Mouse (Mus musculus) gastrocnemius, postnatal 10 days (tissue): ENCODE measurements around the gene Prr12. TPM values are rescaled to one million over a fixed set of nuclear protein-coding genes. Genes with fewer than 3 reads are reported as not detected.

Experiments
- DNase-seq: peaks from one replicate; pipeline ENCODE4 v3.0.0; 2021; ENCODE audit warnings: mixed read lengths
- total RNA-seq, 2 experiments: library from RNA; stranded (reverse); gene quantifications; 2 replicates each; pipeline ENCODE4 v1.2.3; 2021

Gene Prr12
- total RNA-seq, 2 experiments from 2014 or later = 36.0 to 43.1 TPM

DNA sequence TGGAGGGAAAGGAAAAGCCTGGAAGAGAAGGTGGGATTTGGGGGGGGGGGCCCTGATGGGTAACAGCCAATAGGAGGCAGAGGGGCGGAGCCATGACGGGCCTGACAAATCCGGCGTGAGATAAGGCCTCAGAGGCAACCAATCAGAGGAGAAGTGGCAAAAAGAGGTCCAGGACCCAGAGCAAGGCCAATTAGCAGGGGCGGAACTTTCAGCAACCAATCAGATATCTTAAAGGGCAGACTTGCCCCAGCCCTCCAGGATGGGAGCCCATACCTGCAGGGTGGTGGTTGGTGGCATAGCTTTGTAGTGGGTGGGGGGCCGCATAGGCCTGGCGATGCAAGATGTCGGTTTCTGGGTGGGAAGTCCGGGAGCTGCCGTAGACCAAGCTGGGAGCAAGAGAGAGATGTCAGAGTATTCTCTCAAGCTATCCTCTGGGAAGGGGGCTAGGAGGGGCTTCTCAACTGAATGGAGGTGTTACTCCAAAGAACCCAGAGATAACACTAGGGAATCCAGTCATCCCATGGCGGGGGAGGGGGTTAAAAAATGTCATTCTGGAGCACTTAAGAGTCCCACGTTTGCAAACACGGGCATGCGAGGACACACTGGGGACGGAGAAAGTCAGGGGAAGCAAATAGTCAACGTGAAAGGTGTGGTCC, 1.6 kb downstream of the Prr12 start:
- peak; percentile 72 for DNase-seq

DNA sequence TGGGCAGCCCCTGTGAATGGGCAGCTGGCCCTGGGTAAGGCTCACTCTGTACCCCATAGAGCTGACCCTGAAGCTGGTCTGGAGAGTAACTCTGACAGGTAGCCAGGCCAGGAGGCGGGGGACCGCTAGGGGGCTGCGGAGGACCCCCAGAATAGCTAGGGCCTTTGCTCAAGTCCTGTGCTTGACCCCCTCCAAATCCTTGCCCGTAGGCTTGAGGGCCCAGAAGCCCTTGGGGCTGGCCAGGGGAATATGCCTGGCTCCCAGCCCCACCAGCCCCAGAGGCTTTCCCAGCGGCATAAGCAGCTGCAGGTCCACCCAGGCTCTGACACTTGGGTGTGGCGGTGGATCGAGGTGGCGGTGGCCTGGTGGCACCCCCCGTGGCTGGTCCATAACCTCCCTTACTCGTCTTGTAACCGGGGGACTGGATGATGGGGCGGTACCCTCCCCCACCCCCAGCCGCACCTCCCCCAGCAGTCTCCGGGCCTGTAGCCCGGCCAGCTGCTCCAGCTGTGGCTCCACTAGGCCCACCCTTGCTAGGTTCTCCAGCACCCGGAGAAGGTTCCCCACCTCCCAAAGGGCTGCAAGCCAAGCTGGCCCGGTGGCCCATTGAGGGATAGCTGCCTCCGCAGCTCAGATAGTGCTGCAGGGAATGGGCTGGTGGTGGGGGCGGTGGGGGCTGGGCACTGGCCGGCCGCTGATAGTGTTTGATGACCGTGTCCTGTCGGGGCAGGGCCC, 3.6 kb downstream of the Prr12 start:
- DNase-seq = peak; percentile 68

DNA sequence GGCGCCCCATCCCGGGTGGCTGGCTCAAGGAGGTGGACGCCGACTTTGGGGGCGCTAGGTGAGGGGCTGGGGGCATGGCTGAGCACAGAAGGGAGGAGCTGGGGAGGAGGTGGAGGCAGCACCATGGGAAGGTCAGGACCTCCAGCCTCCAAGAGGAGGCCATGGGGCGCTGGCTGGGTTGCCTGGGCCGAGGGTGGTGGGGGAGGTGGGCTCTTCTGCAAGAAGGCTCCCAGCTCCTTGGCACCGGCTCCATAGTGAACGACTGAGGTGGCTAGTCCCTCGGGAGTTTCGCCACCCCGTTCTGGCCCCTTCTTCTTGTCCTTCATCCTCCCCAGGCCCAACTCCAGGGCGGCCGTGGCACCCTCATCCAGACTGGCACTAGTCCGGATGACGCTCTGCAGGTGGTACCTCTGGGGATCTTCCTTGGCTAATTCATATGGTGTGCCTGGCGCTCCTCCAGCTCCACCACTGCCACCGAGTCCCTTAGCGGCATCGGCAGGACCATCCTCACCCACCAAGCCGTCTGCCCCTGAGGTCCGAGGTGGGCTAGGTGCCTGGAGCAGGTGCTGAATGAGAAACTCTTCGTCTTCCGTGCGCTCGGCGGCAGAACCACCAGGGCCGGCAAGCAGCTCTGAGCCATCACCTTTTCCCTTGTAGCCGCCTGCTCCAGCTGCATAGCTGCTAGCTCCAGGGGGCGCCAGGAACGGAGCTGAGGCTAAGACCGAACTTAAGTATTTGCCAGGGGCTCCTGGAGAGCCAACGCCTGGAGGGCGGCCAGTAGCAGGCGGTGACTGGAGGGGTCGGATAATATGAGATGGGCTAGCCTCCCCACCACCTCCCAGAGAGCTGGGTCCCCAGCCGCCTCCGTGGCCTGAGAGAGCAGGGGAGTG, 4.4 kb downstream of the Prr12 start:
- peak; percentile 41 for DNase-seq

GRCm38 (mm10) chr7:45047491-45047890, 5.2 kb downstream of the Prr12 start:
- no peak for DNase-seq

- no peak for DNase-seq
Observed at GRCm38 (mm10) chr7:45046853-45047350, 5.8 kb downstream of the Prr12 start.

DNA sequence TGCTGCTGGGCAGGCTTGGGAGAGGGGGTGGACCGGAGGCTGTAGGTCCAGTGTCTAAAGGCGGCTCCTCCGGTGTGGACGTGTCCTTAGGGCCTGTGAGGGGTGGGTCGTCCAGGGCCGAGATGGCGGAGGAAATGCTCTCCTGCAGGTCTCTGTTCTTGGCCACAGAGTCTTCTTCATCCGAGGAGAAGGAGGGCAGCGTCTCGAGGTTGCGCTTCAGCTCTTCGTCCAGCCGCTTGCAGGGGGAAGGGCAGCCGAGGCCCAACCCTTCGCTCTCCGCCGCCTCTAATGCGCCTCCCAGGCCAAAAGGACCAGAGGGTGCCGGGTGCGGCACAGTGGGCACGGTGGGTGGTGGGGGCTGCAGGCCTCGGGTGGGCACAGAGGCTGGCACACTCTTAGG, 6.9 kb downstream of the Prr12 start:
- DNase-seq = no peak

GRCm38 (mm10) chr7:45043307-45043706, 9.4 kb downstream of the Prr12 start:
- no peak for DNase-seq

DNA sequence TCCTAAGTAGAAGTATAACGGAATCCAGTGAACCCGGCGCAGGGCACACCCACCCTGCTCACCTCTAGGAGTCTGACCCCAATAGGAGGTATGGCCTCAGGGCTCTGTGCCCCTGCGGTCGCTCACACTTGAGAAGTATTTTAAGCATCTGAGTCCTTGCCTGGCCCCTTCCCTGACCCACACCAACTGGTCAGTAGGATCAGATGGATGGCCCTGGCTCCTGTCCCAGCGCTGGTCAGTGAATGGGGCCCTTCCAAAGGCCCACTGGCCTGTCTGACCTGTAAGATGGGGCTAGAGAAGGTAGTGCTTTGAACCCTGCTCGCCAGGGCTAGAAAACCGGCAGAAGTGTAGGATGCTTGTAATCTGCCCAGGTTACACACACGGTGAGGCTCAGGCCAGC, 11.8 kb downstream of the Prr12 start:
- peak; percentile 72 for DNase-seq

DNA sequence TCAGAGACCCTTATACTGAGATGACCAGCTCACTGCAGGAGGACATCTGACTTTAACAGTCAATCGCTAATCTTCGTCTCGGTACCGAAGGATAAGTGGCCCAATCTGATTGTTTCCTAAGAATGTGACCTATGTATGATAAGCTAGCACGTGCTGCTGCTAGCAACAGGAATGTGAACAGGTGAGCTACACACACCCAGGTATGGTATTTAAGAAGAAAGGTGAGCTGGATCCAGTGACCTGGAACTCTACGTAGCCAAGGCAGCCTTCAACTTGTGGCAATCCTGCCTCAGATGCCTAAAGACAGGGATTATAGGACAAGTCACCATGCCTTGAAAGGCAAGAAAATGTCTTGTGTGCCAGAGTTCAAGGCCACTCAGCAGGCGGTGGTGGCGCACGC, 14.3 kb downstream of the Prr12 start:
- DNase-seq = no peak

GRCm38 (mm10) chr7:45037720-45038361, 14.8 kb downstream of the Prr12 start:
- peak; percentile 65 for DNase-seq

- DNase-seq = no peak
Observed at GRCm38 (mm10) chr7:45036702-45037101, 16.0 kb downstream of the Prr12 start.

DNA sequence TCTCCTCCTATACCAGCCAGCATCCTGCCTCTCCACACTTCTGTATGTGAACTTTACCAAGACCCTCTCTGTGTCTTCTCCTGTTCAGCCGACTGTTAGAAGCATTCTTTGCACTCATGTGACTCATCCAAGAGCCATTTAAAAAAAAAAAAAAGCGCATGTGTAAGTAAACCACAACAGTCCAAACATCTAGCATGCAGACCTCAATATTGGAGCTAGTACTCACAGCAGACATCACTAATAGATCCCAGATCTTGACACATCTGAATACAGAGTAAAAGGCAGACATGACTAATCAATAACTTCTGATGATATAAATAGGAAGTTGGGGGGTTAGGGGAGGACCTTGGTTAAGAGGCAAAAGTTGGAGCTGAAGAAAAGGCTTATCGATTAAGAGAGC, 17.1 kb downstream of the Prr12 start:
- no peak for DNase-seq

- DNase-seq = no peak
Observed at GRCm38 (mm10) chr7:45033722-45034359, 18.8 kb downstream of the Prr12 start.

GRCm38 (mm10) chr7:45030857-45031256, 21.8 kb downstream of the Prr12 start:
- no peak for DNase-seq

DNA sequence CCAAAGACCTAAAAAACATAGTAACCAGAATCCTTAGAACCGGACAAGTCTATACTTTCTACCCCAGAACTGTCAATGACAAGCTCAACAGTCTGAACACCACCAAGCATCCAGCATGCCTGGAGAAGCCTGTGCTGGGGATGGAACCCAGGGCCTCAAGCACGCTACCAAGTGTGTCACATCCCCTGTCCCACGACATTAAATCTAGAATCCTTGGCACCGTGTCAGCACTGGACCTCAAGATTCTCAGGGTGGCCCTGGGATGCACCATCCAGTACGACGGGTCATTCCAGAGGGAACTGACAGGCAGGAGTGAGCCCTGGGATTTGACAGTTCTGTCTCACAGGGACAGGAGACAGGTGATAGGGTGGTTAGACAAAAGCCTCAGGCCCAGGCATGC, 22.7 kb downstream of the Prr12 start:
- DNase-seq = no peak

GRCm38 (mm10) chr7:45028351-45028750, 24.3 kb downstream of the Prr12 start:
- no peak for DNase-seq

DNA sequence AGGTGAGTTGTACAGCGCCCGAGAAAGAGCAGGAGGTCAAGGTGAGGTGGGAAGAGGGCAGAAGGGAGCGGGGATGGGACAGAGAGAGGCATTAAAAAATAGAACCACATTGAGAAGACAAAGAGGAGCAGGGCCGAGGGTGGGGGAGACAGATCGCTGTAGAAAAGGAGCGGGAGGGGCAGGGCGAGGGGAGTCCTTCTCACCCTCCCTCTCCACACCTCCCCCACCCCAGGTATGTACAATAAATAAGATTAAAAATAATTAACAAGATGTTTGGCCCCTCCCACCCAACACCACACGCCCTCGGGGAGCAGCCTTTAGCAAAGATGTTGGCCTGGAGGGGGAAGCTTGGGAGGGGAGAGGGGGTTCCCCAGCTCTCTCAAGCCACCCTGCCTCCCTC, 24.9 kb downstream of the Prr12 start:
- no peak for DNase-seq

DNA sequence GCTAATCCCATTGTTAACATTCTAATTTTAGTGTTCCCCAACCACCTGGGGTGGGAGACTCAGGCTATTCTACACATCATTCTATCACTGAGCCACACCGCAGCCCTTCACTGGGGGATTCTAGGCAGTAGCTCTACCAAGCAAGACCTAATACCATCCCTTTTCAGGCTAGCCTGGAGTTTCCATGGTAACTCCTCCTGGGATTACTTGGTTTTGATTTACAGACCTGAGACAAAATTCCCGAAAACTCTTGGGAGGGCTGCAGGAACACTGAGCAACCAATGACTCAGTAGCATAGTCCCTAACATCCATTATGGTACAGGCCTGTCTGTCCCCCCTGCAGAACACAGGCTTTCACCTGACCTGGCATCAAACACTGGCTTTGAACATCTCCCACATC, 26.4 kb downstream of the Prr12 start:
- no peak for DNase-seq

DNA sequence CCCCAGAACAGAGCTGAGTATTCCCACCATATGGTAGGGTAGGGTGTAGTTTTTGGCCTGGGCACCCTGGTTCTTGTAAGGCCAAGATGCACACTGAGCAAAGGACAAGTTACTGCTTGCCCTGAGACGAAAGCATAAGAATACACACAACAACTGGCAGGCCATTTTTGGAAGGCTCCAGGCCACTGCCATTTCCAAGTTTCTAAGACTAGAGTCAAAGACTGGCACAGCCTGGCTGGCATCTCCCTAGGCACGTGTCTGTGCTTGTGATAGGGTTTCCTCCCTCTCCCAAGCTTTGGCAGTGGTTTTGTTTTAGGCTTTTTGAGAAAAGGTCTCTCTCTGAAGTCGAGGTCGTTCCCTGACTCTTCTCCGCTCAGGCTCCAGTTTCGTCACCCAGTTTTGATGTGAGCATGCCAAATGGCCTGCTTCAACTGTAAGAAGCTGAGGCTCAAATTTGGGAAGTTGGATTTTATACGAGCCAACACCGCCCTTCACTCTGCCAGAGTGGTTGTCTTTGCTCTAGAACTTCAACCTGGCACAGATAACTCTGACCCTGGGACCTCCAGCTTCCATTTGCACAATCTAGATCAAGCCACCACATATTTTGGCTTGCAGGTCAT, 27.0 kb downstream of the Prr12 start:
- no peak for DNase-seq

DNA sequence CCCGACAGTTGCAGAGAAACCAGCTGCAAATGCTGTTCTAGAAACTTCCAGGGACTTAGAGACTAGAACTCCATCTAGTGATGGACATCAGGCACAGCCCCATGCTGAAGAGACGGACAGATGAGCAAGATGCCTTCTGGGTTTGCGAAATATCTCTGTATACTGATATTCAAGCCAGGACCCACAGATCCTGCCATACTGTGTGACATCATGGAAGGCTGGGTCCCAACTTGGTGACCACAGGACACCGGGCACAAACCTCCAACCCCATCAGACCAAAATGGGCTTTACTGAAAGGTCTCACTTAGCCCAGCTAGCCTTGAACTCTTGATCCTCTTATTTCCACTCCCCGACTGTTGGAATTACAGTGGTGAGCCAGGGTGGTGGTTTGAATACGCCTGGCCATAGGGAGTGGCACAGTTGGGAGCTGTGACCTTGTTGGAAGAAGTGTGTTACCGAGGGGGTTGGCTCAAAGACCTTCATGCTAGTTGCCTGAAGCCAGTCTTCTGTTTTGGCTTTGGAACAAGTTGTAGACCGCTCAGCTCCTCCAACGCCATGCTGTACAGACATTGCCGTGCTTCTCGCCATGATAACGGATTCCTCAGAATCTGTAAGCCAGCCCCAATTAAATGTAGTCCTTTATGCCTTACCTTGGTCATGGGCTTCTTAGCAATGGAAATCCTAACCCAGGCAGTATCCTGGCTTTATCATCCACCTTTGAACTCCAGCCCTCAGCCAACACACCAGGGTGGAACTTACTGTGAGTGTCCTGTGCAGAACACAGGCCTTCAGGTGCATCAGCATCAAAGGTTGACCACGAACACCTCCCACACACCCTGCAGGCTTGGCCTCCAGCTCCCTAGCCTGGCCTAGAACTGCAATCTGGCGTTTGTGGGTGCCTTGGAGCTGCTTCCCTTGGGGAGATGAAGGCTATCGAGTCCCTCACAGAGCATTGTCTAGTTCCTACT, 28.1 kb downstream of the Prr12 start:
- no peak for DNase-seq
